Mouse (Mus musculus): ENCODE measurements around the gene Garem2. TPM values are rescaled to one million over a fixed set of nuclear protein-coding genes. Genes with fewer than 3 reads are reported as not detected.

Gene Garem2
- total and polyA plus RNA-seq, 2 experiments from 2014 or later, result 0.14 TPM; not detected in 1

DNA sequence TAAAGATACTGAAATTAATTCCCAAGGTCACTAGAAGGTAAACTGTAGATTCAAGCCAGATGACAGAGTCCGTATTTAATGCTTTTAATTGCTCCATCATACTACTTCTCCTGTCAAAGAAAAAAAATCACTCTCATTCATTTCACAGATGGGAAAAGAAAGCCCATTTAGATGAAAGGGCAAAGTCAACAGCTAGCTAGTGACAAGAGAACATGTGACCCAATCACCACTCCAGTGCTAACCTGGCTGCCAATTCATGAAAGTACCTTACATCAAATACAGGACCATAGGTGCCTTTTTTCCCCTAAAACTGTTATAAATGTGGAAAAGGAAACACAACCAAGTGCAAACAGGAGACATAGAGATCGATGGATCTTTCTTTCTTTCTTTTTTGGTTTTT, 48.3 kb downstream of the Garem2 start:
- H3K4me1 ChIP-seq (ENCODE audit: control insufficient read depth, insufficient read depth), result peaks cover 18% of the 10 kb centered on the region
- H3K27ac ChIP-seq (ENCODE audit: low read depth), result peak overlapping the region; percentile 26
- no peak for TF ChIP-seq EP300 (IDR thresholded peaks at IDR 0.05; ENCODE audit: low read depth)
- no peak for TF ChIP-seq CTCF (IDR thresholded peaks at IDR 0.05; ENCODE audit: low read depth)
- peaks cover 10% of the 10 kb centered on the region for H3K36me3 ChIP-seq (replicated peaks; ENCODE audit: control insufficient read depth, insufficient read depth, low read length)
- WGBS, result 92% methylated on average over 2 of the region's 2 CpGs
- H3K4me2 ChIP-seq (ENCODE audit: low read depth, low read length), result peak overlapping the region; percentile 38
- no peaks in the 10 kb centered on the region for H3K9me3 ChIP-seq (replicated peaks; ENCODE audit: control insufficient read depth, low read length)
- H3K4me3 ChIP-seq (ENCODE audit: low read depth, low read length), result 0 out of 2 replicates have a peak overlapping the region, but pooled peaks have one; percentile 94
- H3K27me3 ChIP-seq (ENCODE audit: control insufficient read depth, insufficient read depth, low read length), result no peaks in the 10 kb centered on the region
- ATAC-seq (ENCODE audit: insufficient read depth, low read depth), result no peak
- DNase-seq (ENCODE audit: low spot score), result no peak
- no peak overlapping the region for H3K9ac ChIP-seq (replicated peaks; ENCODE audit: low read depth, low read length)

DNA sequence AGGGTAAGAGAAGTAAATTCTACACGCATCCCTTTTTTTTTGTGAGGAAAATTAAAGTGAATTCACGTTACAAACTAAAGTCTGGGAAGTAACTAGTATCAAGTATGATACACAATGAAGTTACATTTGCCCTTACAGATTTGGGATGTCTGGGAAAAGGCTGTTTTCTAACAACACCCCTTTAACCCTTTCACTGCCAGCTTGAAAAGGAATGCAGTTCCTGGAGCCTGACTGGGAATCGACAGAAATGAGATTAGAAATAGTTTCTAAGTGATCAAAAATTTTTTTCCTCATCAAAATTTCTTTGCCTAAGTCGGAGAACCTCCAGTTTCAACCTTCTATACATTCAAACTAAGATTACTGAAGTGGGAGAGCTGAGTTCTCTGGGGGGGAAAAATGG, 49.1 kb downstream of the Garem2 start:
- no peaks in the 10 kb centered on the region for H3K27me3 ChIP-seq (ENCODE audit: control insufficient read depth, insufficient read depth, low read length)
- H3K4me1 ChIP-seq (ENCODE audit: control insufficient read depth, insufficient read depth), result peaks cover 22% of the 10 kb centered on the region
- H3K9me3 ChIP-seq (replicated peaks; ENCODE audit: control insufficient read depth, low read length), result no peaks in the 10 kb centered on the region
- peaks cover 8% of the 10 kb centered on the region for H3K36me3 ChIP-seq (replicated peaks; ENCODE audit: control insufficient read depth, insufficient read depth, low read length)
- WGBS, result 19% methylated on average over 4 of the region's 4 CpGs
- ATAC-seq (ENCODE audit: insufficient read depth, low read depth) (no peak), DNase-seq (ENCODE audit: low spot score) (peak; percentile 44)
- peak overlapping the region; percentile 100 for H3K9ac ChIP-seq (replicated peaks; ENCODE audit: low read depth, low read length)
- H3K27ac ChIP-seq (ENCODE audit: low read depth), result peak overlapping the region; percentile 98
- TF ChIP-seq EP300 (IDR thresholded peaks at IDR 0.05; ENCODE audit: low read depth) (no peak), CTCF (IDR thresholded peaks at IDR 0.05; ENCODE audit: low read depth) (no peak)
- peak overlapping the region; percentile 94 for H3K4me3 ChIP-seq (ENCODE audit: low read depth, low read length)
- H3K4me2 ChIP-seq (ENCODE audit: low read depth, low read length), result peak overlapping the region; percentile 81

DNA sequence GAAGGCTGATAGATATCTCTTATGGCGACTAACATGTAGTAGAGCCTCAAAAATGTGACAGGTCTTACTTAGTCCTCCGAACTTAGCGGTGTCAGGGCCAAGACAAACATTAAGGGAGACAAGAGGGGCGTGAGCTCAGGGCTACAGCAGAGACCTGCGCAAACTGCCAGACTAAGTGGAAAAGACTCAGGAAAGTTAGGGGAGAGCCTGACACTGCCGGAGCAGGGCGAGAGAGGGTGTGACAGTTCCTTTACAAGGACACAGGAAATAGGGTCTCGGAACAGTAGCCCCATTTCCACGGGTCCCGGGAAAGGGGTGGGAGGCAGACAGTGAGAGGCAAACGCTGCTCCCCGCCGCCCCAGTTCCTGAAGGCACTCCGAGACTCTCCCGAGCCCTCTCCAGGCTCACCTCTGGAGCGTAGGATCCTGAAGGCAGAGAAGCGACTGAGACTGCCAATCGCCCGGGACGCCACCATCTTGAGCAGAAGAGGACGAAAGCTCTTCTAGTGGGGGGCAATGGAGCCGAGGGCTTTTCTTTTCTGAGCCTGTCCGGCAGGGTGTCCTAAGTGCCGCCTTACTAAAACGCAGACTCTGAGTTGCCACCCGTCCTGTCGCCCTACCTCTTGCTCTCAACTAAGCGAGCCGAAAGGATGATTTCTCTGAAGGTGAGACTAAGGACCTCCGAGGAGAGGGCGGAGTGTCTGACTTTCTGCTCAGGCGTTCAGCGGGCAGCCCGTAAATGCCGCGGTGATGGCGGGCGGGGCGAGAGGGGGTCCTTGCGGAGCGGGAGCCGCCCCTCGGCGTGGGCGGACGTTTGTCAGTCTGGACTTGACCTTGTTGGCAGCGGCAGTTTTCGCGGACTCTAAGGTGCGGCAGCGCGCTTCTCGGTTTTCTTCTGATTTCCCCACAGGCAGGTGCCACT, 49.8 kb downstream of the Garem2 start, which contains the start of the genes Hadha and Hadhb:
Gene Hadha (minus strand): TSS at position 689 of the 921 bp plus-strand sequence.
Gene Hadhb (plus strand): TSS at position 775 of the 921 bp plus-strand sequence.
- ATAC-seq (ENCODE audit: insufficient read depth, low read depth) (peak; percentile 81), DNase-seq (ENCODE audit: low spot score) (peak; percentile 90)
- peaks cover 2% of the 10 kb centered on the region; the same call in 1 of the 2 replicates for H3K36me3 ChIP-seq (replicated peaks; ENCODE audit: control insufficient read depth, insufficient read depth, low read length)
- H3K4me1 ChIP-seq (ENCODE audit: control insufficient read depth, insufficient read depth), result peaks cover 28% of the 10 kb centered on the region
- peak within 1 kb of the TSS; percentile 98 for H3K27ac ChIP-seq (ENCODE audit: low read depth)
- no peaks in the 10 kb centered on the region for H3K9me3 ChIP-seq (replicated peaks; ENCODE audit: control insufficient read depth, low read length)
- H3K4me3 ChIP-seq (ENCODE audit: low read depth, low read length), result peak within 1 kb of the TSS; percentile 94
- peak within 1 kb of the TSS; percentile 81 for H3K4me2 ChIP-seq (ENCODE audit: low read depth, low read length)
- peak within 1 kb of the TSS; percentile 100 for H3K9ac ChIP-seq (replicated peaks; ENCODE audit: low read depth, low read length)
- H3K27me3 ChIP-seq (ENCODE audit: control insufficient read depth, insufficient read depth, low read length), result no peaks in the 10 kb centered on the region
- under 1% methylated on average over 53 of the region's 53 CpGs for WGBS
- peak; percentile 95 for TF ChIP-seq EP300 (IDR thresholded peaks at IDR 0.05; ENCODE audit: low read depth)
- TF ChIP-seq CTCF (IDR thresholded peaks at IDR 0.05; ENCODE audit: low read depth), result no peak

- 0% methylated on average over 31 of the region's 31 CpGs for WGBS
Observed at GRCm38 (mm10) chr5:30155395-30155792, 50.4 kb downstream of the Garem2 start.

GRCm38 (mm10) chr5:30155821-30156629, 51.1 kb downstream of the Garem2 start:
- DNase-seq (ENCODE audit: low spot score), result no peak
- Histone ChIP-seq H3K4me2 (ENCODE audit: low read depth, low read length) (peak overlapping the region; percentile 81), H3K4me1 (ENCODE audit: control insufficient read depth, insufficient read depth) (peaks cover 28% of the 10 kb centered on the region; the same call in 1 of the 2 replicates), H3K4me3 (ENCODE audit: low read depth, low read length) (peak overlapping the region; percentile 94), H3K27ac (ENCODE audit: low read depth) (peak overlapping the region; percentile 98), H3K9ac (replicated peaks; ENCODE audit: low read depth, low read length) (peak overlapping the region; percentile 100), H3K36me3 (replicated peaks; ENCODE audit: control insufficient read depth, insufficient read depth, low read length) (peaks cover 11% of the 10 kb centered on the region; the same call in 1 of the 2 replicates), H3K9me3 (replicated peaks; ENCODE audit: control insufficient read depth, low read length) (no peaks in the 10 kb centered on the region), H3K27me3 (ENCODE audit: control insufficient read depth, insufficient read depth, low read length) (no peaks in the 10 kb centered on the region)
- WGBS, result 16% methylated on average over 13 of the region's 13 CpGs
- no peak for ATAC-seq (ENCODE audit: insufficient read depth, low read depth)
- TF ChIP-seq CTCF (IDR thresholded peaks at IDR 0.05; ENCODE audit: low read depth), result no peak
- no peak for TF ChIP-seq EP300 (IDR thresholded peaks at IDR 0.05; ENCODE audit: low read depth)

More at GRCm38 (mm10) chr5:30155395-30155792, 50.4 kb downstream of the Garem2 start:
- peak overlapping the region; percentile 98 for H3K27ac ChIP-seq (ENCODE audit: low read depth)
- peak overlapping the region; percentile 81 for H3K4me2 ChIP-seq (ENCODE audit: low read depth, low read length)
- peak; percentile 7 for ATAC-seq (ENCODE audit: insufficient read depth, low read depth)
- no peaks in the 10 kb centered on the region for H3K27me3 ChIP-seq (ENCODE audit: control insufficient read depth, insufficient read depth, low read length)
- no peaks in the 10 kb centered on the region for H3K9me3 ChIP-seq (replicated peaks; ENCODE audit: control insufficient read depth, low read length)
- no peak for DNase-seq (ENCODE audit: low spot score)
- H3K36me3 ChIP-seq (replicated peaks; ENCODE audit: control insufficient read depth, insufficient read depth, low read length), result peaks cover 7% of the 10 kb centered on the region; the same call in 1 of the 2 replicates
- H3K4me1 ChIP-seq (ENCODE audit: control insufficient read depth, insufficient read depth), result peaks cover 28% of the 10 kb centered on the region; the same call in 1 of the 2 replicates
- H3K4me3 ChIP-seq (ENCODE audit: low read depth, low read length), result peak overlapping the region; percentile 94
- peak overlapping the region; percentile 100 for H3K9ac ChIP-seq (replicated peaks; ENCODE audit: low read depth, low read length)
- no peak for TF ChIP-seq CTCF (IDR thresholded peaks at IDR 0.05; ENCODE audit: low read depth)
- TF ChIP-seq EP300 (IDR thresholded peaks at IDR 0.05; ENCODE audit: low read depth), result no peak

Measured in heart, postnatal 0 days (tissue).